8 mouse cellular contexts compared by ENCODE assay signal in the genomic region with DNA sequence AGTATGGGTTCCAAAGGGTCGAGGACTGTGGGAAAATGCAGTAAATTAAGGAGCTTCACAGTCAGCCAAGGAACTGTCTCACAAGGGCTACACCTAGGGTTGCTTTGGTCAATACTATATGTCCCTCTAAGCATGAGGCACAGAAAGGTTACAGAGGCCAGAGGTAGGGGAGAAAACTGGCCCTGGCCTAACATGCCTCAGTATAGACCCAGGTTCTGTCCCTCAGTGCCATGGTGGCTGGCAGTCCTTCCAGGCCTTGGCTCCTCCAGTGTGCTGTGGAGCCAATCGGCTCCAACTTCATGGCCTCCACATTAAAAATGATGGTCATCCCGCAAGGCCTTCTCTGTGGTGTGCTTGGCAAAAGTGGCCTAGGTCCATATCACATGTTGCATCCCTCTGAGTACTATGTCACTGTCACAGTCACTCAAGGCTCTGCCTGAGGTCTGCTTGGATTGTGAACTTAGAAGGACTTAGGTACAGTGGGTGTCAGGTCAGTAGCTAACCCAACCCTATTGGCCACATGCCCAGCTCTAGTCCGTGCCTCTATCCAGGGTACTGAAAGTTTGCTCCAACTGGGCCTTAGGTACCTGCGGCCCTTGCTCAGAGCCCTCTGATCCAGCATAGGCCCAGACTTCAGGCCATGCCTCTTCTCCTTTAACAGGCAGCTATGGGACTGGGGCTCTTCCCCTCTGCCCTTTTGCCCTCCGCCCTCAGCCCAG. TPM values are rescaled to one million over a fixed set of nuclear protein-coding genes. Genes with fewer than 3 reads are reported as not detected.
A peak's percentile ranks its signal among the peaks of the same experiment; 100 is the strongest.
DNase-seq lines count a peak whose midpoint lies in the region.

No protein-coding gene starts in this region.

- DNase-seq in gastrocnemius, postnatal 14 days = peak; percentile 29
- no peak for DNase-seq in gastrocnemius, postnatal 4 days (ENCODE audit: low spot score in 2 of 2)
- peak; percentile 3 to 19 for DNase-seq in urinary bladder, postnatal 36 days (ENCODE audit: low spot score in 2 of 2)
- DNase-seq in urinary bladder, adult 2 months (ENCODE audit: low spot score) = no peak
- peak; percentile 79 for DNase-seq in kidney, postnatal 14 days
- peak; percentile 27 for DNase-seq in yolk sac, embryonic 10.5 days (ENCODE audit: low spot score)
- no peak for DNase-seq in layer of hippocampus, adult 9-10 months (ENCODE audit: low spot score)
- DNase-seq in left cerebral cortex, adult 18-20 months (ENCODE audit: low spot score in 2 of 2) = no peak

- intact Hi-C loops in gastrocnemius, postnatal 14 days (cut with DNase I; ENCODE audit: low total_unique reads) = no loop called here

RNA-seq across cellular contexts. Expression of a gene that starts 47.1 kb away (rescaled TPM):
- total RNA-seq in gastrocnemius, postnatal 14 days (2021) = 10 to 100 TPM; 18.4 to 19.9 TPM
- total RNA-seq in gastrocnemius, postnatal 4 days (2021) = 10 to 100 TPM; 27.9 to 30.4 TPM
- polyA plus RNA-seq in urinary bladder, adult 2 months (2012; rRNA removed) = 33.6 and 34.0 TPM in 2 replicates
- total RNA-seq in left cerebral cortex, adult 18-20 months (2021) = 10 to 100 TPM; 36.0 to 38.5 TPM

RNA-seq across cellular contexts. Expression of a gene that starts 55.3 kb away (rescaled TPM):
- total RNA-seq in gastrocnemius, postnatal 14 days (2021) = 1 to 10 TPM; 2.2 to 2.5 TPM
- 1 to 10 TPM; 4.6 to 5.9 TPM for total RNA-seq in gastrocnemius, postnatal 4 days (2021)
- 15.2 and 19.4 TPM in 2 replicates for polyA plus RNA-seq in urinary bladder, adult 2 months (2012; rRNA removed)
- 10 to 100 TPM; 14.3 to 16.2 TPM for total RNA-seq in left cerebral cortex, adult 18-20 months (2021)

RNA-seq across cellular contexts. Expression of a gene that starts 55.4 kb away (rescaled TPM):
- total RNA-seq in gastrocnemius, postnatal 14 days (2021) = 1 to 10 TPM; 7.5 to 7.7 TPM
- 10 to 100 TPM; 10.0 to 12.7 TPM for total RNA-seq in gastrocnemius, postnatal 4 days (2021)
- 26.6 and 35.2 TPM in 2 replicates for polyA plus RNA-seq in urinary bladder, adult 2 months (2012; rRNA removed)
- 10 to 100 TPM; 42.2 to 43.6 TPM for total RNA-seq in left cerebral cortex, adult 18-20 months (2021)

Comparison
In these comparisons a context has a peak if more than half of its experiments do, and no peak if none do; other contexts are left out.
1. DNase-seq: peak in gastrocnemius, postnatal 14 days (single experiment), urinary bladder, postnatal 36 days (2 of 2), kidney, postnatal 14 days (single experiment) and yolk sac, embryonic 10.5 days (single experiment); none in gastrocnemius, postnatal 4 days (0 of 2), urinary bladder, adult 2 months (single experiment), layer of hippocampus, adult 9-10 months (single experiment) and left cerebral cortex, adult 18-20 months (0 of 2).